Mouse (Mus musculus) granulocyte monocyte progenitor cell, adult 5-6 weeks (primary cell): ENCODE measurements around the gene Glis3. TPM values are rescaled to one million over a fixed set of nuclear protein-coding genes. Genes with fewer than 3 reads are reported as not detected.

Experiments used
- ATAC-seq: replicated peaks from 2 replicates; pipeline ENCODE4 v1.8.0; 2016; ENCODE audit warnings: mild to moderate bottlenecking, moderate TSS enrichment, inconsistent platforms; ENCODE audit not compliant: poor library complexity, severe bottlenecking
- total RNA-seq, 2 experiments: library from RNA; stranded (forward) in 1 of 2; stranded (reverse) in 1 of 2; fragments of 200-712, 200-1000 nt in 1 of 2; fragments of >200 nt in 1 of 2; fragmentation: Nextera tagmentation in 1 of 2; gene quantifications; 2 replicates each; pipeline ENCODE4 v1.2.3; 2014 to 2017

The Glis3 gene
- total RNA-seq, 2 experiments from 2014 or later = 4.5 to 10.0 TPM

DNA sequence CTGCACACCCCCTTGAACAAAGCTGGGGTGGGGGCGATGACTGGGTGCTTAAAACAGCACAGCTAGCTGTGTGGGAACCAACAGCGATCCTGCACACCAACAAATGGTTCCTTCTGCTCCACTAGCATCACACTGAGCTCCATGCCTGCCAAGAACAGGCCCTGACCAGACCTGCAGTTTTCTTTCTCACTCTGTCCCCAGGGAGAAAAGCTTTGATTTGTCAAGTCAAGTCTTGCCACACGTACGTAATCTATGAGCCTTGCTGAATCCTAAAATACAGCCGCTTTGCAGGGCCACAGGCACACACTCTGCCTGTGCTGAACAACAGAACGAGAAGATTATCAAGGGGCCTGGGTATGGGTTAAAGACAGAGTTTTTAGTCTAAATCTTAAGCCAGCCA, 71.6 kb downstream of the Glis3 start:
- no peak for ATAC-seq

- ATAC-seq = no peak
Measured at GRCm38 (mm10) chr19:28600866-28601265, 79.0 kb downstream of the Glis3 start.

- no peak for ATAC-seq
Measured at GRCm38 (mm10) chr19:28594215-28594614, 85.7 kb downstream of the Glis3 start.

DNA sequence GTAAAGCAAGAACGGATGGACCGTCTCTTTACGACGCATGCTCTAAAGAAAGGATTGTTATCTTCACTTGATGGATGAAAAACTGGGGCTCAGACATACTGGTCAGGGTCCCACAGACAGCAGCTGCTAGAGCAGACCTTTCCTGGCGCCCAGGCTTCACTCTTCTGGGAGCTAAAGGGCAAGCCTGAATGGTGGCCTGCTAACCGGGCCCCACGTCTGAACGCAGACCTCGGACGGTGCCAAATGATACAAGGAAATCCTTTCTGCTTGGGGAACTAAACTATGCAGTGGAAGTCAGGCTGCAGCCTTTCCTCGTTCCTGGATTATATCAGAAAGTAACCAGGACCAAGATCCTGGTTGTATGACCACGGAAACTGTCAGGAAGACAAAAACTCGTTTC, 86.9 kb downstream of the Glis3 start:
- ATAC-seq = no peak

DNA sequence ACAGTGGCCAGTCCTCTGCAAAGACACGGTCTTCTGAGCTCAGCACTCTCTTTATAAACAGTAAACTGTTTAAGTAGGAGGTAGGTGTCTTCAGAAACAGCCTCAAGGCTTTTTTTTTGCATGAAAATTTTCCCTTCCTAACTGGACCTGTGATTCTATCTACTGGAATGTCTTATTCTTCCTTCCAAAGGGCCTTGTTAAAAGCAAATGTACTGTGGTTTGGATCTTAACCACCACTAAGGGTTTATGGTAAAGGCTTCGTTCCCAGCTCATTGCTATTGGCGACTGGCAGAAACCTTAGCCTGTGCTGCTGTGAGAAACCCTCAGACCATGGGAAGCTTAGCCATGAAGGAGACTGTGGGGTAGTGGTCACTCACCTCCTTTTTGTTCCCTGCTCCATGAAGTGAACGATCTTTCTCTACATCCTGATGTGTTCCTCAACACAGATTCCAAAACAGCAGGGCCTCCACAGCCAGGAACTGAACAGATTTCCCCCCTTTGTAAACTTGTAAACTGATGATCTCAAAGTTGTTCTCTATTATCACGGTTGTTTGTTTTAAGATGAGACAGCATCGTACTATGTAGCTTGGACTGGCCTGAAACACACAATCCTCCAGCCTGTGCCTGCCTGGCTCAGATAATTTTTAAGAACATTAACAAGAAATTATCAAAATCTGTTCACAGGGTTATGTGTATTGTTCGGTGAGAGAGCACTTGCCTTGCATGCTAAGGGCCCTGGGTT, 88.0 kb downstream of the Glis3 start:
- no peak for ATAC-seq

DNA sequence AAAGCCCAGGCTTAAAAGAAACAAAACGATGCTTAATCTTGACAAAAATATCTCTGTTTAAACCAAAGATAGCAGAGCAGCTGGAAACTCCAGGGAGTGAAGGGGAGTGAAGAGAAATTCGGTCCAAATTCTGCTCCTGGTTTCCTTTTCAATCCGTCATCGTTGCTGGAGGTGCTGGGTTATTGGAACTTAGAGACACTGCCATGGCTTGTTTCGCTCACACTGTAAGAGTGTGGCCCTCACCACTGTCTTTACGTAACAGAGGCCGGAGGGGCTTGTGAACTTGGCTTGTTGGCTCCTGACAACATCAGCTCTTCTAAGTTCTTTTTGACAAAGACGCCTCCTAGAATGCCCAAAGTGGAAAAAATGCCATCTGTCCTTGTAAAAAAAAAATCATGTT, 99.4 kb downstream of the Glis3 start:
- no peak for ATAC-seq

- ATAC-seq = no peak
Measured at GRCm38 (mm10) chr19:28579724-28580375, 100.0 kb downstream of the Glis3 start.

DNA sequence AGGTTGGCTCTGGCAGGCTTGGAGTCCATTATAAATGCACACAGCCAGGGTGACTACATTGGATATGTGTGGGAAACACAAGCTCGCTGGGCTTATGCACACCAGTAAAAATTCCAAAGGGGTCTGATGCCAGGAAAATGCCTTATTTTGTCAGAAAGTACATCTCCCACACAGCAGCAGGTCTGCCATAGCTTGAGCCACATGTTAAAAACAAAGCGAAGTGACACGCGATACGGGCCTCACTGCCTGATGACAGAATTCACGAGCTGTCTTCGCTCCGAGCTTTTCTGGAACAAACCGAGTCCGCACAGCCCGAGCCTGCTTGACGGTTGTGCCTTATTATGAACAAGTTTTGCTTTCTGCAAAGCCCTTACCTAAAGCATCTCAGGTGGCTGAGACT, 102.9 kb downstream of the Glis3 start:
- ATAC-seq = no peak

DNA sequence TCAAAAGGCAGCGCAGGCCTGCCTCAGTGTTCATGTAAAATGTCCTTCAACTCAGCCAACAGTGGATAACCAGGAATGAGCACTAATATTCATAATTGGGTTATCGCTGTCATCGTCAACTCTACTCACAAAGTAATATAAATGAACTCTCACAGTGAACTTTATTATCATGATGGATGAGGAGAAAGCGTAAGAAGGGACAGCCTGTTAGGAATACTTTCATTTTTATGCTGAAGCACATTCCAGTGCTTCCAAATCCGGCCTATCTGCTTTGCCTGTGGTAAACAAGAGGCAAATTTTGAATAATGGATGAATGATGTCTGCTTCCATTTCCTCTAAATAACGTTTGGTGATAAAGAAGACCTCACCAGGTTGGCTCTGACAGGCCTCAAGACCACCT, 103.3 kb downstream of the Glis3 start:
- ATAC-seq = no peak

GRCm38 (mm10) chr19:28573641-28574040, 106.2 kb downstream of the Glis3 start:
- ATAC-seq = no peak

DNA sequence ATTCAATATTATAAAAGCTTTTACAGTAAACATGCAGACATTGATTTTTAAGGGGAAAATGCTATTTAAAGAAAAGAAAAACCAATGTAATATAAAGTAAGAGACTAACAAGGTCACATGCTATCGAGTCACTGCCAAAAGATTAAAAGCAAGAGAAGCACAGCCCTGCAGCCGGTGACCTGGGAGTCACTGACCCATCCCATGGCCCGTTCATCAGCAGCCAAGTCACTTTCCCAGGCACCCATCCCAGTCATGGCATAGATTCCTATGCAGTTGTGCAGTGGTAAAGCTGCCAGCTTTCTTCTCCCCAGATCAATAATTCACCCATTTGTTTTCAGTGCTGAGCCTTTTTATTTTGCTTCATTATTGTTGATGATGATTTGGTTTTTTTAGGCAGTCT, 110.0 kb downstream of the Glis3 start:
- no peak for ATAC-seq

- ATAC-seq = no peak
Measured at GRCm38 (mm10) chr19:28567100-28567499, 112.8 kb downstream of the Glis3 start.

- ATAC-seq = no peak
Measured at GRCm38 (mm10) chr19:28566554-28566953, 113.3 kb downstream of the Glis3 start.

DNA sequence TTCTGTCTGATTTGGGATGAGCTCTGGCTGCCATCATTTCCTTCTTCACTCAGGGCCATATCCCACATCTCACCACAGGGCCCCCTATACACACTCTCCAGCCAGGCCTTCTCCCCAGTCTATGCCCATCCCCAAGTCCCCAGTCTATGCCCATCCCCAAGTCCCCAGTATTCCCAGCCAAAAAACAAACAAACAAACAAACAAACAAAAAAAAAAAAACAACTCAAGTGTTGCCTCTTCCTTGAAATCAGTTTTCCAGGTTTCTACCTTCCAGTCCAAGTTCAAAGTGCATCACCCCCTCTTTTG, 118.2 kb downstream of the Glis3 start:
- no peak for ATAC-seq

GRCm38 (mm10) chr19:28560801-28561696, 118.8 kb downstream of the Glis3 start:
- ATAC-seq = no peak

- no peak for ATAC-seq
Measured at GRCm38 (mm10) chr19:28559836-28560235, 120.0 kb downstream of the Glis3 start.

DNA sequence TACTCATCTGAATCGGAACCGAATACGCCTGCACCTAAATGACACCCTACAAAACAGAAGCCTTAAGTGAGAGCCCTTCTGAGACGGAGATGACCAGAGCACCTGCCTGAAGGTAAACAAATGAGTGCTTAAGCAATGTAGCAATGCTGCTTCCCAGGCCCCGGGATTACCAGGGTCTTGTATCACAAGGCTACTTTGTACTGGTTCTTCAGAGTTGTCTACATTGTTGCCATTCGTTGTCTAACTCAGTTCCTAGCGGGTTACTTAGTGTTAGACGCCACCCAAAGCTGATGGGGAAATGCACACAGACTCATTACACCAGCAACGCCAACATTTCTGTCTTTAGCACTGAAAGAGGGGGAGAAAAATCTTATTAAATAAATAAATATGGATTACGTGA, 120.5 kb downstream of the Glis3 start:
- ATAC-seq = no peak

- ATAC-seq = no peak
Measured at GRCm38 (mm10) chr19:28558661-28559060, 121.2 kb downstream of the Glis3 start.

GRCm38 (mm10) chr19:28557559-28558328, 122.1 kb downstream of the Glis3 start:
- no peak for ATAC-seq

DNA sequence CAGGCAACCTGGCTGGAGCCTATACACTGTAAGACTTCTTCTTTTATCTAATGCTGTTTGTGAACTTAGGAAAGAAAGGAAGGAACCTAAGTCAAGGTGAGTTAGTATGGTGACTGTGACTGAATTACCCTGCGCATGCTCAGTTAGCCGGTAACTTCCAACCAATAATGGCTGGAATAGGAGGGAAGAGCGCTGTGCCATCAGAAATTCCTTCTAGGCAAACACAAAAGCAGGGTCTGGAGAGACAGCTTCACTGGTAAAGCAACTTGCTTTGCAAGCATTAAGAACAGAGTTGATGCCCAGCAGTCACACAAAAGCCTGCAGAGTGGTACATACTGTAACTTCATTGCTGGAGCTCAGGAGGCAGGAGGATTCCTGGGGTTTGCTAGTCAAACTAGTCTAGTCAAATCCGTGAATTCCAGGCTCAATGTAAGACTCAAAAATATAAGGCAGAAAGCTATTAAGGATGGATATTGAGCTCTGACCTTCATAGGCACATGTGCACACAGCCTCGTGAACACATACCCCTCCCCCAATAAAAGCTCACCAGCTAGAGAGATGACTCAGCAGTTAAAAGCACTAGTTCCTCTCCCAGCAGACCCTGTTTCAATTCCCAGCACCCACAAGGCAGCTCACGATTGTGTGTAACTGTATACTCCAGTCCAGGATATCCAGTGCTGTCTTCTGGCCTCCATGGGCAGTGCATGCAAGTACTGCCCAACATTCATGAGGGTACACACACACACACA, 124.5 kb downstream of the Glis3 start:
- no peak for ATAC-seq
